Mouse (Mus musculus): Measurements from ENCODE around the gene Gm20388. TPM values are rescaled to one million over a fixed set of nuclear protein-coding genes. Genes with fewer than 3 reads are reported as not detected.
A peak's percentile ranks its signal among the peaks of the same experiment; 100 is the strongest.

Gene Gm20388
- polyA plus RNA-seq, 1 experiment from 2014 or later, result 7.4 TPM

DNA sequence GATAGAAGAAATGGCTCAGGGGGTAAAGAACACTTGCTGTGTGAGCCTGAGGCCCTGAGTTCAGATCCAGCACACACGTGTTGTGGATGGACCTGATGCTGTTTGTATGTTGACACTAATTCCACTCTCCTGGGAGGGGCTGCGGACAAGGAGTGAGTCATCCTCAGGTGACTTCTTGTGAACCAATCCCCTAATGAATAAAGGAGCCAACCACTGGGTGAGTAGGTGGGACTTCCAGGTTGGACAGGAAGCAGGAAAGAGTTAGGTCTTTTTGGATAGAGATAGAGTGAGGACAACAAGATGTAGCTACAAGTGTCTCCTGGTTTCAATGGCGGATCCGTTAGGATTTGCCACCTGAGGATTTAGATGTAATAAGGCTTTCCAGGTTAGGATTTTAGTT is 3938.7 kb downstream of the Gm20388 start:
- no peak for ATAC-seq (replicated peaks; ENCODE audit: low FRiP score)
- 85% methylated on average over 4 of the region's 4 CpGs for WGBS
- H3K4me3 ChIP-seq (replicated peaks), result no peak overlapping the region

DNA sequence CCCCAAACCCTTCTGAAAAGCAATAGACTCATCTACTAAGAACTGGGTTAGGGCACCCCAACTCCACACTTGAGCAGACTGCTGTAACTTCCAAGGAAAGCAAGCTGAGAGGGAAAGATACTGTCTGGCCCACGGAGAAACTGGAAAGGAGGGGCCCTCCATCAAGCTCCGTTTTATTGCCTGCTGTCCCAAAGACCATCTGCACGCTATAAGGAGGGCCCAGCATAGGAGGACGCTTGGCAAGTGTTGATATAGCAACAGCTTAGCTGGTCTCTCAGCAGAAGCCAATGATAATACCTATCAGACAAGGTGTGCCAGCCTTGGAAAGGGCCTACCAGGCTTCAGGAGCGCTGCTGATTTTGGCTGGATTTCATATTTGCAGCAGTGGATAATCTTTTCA is 3940.9 kb downstream of the Gm20388 start:
- H3K27me3 ChIP-seq, result no peaks in the 10 kb centered on the region
- no peak overlapping the region for H3K4me2 ChIP-seq
- H3K4me3 ChIP-seq (replicated peaks), result no peak overlapping the region
- H3K9ac ChIP-seq, result no peak overlapping the region
- ATAC-seq (replicated peaks; ENCODE audit: low FRiP score), result no peak
- H3K9me3 ChIP-seq (replicated peaks), result no peaks in the 10 kb centered on the region
- no peaks in the 10 kb centered on the region for H3K4me1 ChIP-seq
- H3K36me3 ChIP-seq, result no peaks in the 10 kb centered on the region
- 35% methylated on average over 5 of the region's 5 CpGs for WGBS
- H3K27ac ChIP-seq, result no peak overlapping the region

More for the DNA sequence above, 3938.7 kb downstream of the Gm20388 start:
- Histone ChIP-seq H3K9ac (no peak overlapping the region), H3K27ac (no peak overlapping the region), H3K9me3 (replicated peaks) (no peaks in the 10 kb centered on the region), H3K4me2 (no peak overlapping the region), H3K27me3 (no peaks in the 10 kb centered on the region), H3K4me1 (no peaks in the 10 kb centered on the region), H3K36me3 (no peaks in the 10 kb centered on the region)

DNA sequence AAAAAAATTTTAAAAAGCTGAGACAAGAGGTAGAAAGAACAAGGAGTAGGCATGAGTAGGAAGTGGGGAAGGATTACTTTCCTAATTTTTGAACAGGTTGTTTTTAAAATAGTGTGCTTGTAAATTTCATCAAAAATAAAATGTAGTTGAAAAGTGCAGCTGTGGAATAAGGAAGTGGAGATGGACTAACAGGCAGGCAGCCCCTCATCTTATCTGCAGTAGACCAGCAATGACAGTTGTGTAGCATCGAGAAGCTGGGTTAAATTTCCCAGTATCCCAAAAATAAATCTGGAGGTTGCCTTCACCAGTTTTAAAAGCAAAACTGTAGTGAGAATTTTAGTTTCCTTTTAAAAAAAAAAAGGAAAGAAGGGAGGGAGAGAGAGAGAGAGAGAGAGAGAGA is 3943.6 kb downstream of the Gm20388 start:
- no peaks in the 10 kb centered on the region for H3K9me3 ChIP-seq (replicated peaks)
- WGBS, result 89% methylated on average over 1 of the region's 1 CpGs
- H3K36me3 ChIP-seq, result no peaks in the 10 kb centered on the region
- no peak overlapping the region for H3K4me3 ChIP-seq (replicated peaks)
- H3K27ac ChIP-seq, result no peak overlapping the region
- H3K9ac ChIP-seq, result no peak overlapping the region
- H3K27me3 ChIP-seq, result peaks cover 9% of the 10 kb centered on the region; the same call in 1 of the 2 replicates
- ATAC-seq (replicated peaks; ENCODE audit: low FRiP score), result no peak
- no peak overlapping the region for H3K4me2 ChIP-seq
- peaks cover 11% of the 10 kb centered on the region for H3K4me1 ChIP-seq

DNA sequence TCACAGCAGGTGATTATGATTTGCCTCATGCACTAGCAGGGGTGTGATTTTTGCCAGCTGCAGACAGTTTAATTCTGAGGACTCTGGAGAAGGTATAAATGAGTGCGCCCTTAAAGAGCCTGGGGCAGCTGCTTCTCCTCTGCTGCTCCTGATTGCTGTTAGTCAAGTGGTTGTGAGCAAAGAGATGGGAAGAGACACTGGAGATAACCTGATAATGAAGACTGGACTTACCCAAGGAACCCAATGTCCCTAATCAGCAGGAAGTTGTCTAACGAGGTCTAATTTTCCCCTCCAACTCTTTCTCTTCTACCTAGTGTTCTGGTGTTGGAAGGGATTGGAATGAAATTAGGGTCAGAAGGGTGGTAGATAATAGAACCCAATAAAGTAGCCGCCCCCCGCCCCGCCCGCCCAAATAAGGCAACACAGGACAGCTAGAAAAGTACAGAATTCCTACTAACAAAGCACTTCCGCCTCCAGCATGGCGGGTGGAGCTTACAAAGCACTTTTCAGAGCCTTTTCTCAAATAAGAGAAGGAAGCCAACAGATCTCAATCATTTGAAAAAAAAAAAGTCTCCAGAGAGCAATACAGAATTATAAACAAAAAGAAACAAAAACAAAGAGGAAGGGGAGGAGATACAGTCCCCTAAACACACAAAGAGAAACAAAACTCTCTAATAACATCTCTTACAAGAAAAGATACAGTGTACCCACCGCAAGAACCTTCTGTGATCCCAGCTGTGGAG is 3944.3 kb downstream of the Gm20388 start:
- no peaks in the 10 kb centered on the region for H3K36me3 ChIP-seq
- no peak overlapping the region for H3K4me3 ChIP-seq (replicated peaks)
- H3K4me1 ChIP-seq, result peaks cover 12% of the 10 kb centered on the region
- peaks cover 11% of the 10 kb centered on the region; the same call in 1 of the 2 replicates for H3K27me3 ChIP-seq
- no peak overlapping the region for H3K4me2 ChIP-seq
- no peaks in the 10 kb centered on the region for H3K9me3 ChIP-seq (replicated peaks)
- H3K27ac ChIP-seq, result no peak overlapping the region
- no peak for ATAC-seq (replicated peaks; ENCODE audit: low FRiP score)
- H3K9ac ChIP-seq, result no peak overlapping the region
- 87% methylated on average over 9 of the region's 9 CpGs for WGBS

DNA sequence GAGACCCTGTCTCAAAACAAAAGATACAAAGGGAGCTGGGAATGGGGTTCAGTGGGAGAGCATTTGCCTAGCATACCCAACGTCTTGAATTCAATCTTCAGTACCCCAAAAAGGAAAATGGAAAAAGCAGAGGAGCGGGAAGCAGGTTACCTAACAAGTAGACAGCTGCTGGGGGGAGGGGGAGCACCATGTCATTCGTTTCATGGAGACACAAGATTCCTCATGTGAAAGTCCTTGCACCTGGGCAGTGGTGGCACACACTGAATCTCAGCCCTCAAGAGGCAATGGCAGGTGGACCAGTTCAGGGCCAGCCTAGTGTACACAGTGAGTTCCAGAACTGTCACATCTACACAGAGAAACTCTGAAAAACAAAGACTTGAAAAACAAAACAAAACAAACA is 3946.7 kb downstream of the Gm20388 start:
- peaks cover 33% of the 10 kb centered on the region for H3K27me3 ChIP-seq
- no peaks in the 10 kb centered on the region for H3K36me3 ChIP-seq
- H3K4me3 ChIP-seq (replicated peaks), result no peak overlapping the region
- WGBS, result 80% methylated on average over 3 of the region's 3 CpGs
- no peak overlapping the region for H3K4me2 ChIP-seq
- no peak overlapping the region for H3K9ac ChIP-seq
- H3K9me3 ChIP-seq (replicated peaks), result no peaks in the 10 kb centered on the region
- no peak for ATAC-seq (replicated peaks; ENCODE audit: low FRiP score)
- H3K4me1 ChIP-seq, result peaks cover 16% of the 10 kb centered on the region
- no peak overlapping the region for H3K27ac ChIP-seq

DNA sequence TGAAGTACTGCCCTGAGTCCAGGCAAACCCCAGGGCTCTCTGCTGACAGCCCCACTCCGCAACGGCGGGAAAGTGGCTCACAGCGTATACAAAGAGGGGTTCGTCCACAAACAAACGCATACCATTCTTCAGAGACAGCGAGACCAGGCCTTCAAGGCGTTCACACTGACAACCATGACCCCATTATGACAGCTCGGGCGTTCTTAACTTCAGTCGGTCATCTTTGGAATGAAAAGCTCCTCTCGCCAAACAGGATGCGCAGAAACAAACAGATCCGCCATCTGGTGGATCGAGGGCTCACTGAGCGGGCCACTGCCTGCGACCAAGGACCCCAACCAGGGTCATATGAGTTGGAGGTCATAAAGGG is 3947.9 kb downstream of the Gm20388 start:
- Histone ChIP-seq H3K9me3 (replicated peaks) (no peaks in the 10 kb centered on the region), H3K4me2 (peak overlapping the region; percentile 99), H3K4me1 (peaks cover 16% of the 10 kb centered on the region), H3K27ac (no peak overlapping the region), H3K9ac (peak overlapping the region; percentile 65), H3K27me3 (peaks cover 45% of the 10 kb centered on the region), H3K4me3 (replicated peaks) (peak overlapping the region; percentile 80), H3K36me3 (no peaks in the 10 kb centered on the region)
- peak; percentile 12; the same call in 1 of the 2 replicates for ATAC-seq (replicated peaks; ENCODE audit: low FRiP score)
- 0% methylated on average over 17 of the region's 17 CpGs for WGBS

DNA sequence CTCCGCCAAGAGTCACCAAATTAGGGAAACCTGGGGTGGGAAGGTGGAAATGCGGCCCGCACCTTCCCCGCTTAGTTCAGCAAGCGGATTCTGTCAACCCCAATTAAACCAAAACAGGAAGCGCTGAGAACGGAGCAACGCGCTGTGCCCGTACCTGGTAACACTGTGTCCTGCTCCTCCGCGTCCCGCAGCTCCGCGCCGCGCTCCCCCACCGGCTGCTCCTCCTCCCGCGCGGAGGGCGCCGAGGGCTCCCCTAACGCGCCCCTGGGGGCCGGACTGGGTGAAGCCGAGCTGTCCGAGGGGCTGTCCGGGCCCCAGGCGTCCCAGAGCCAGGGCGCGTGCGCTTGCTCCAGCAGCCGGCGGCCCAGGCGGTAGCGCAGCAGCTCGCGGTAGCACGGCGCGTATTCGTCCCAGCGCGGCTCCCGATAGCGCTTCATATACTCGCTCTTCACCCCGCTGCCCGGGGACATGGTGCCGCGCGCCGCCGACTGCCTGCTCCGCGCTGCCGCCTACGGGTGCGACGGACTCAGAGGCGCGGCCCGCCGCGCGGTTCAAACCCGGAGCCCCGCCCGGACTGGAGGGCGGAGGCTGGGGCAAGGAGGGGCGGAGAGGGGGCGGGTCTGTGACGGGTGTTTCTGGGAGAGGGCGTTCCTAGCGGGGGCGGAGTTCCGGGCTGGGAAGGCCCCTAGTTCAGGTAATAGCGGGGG is 3948.5 kb downstream of the Gm20388 start:
- peak overlapping the region; percentile 80 for H3K4me3 ChIP-seq (replicated peaks)
- H3K9me3 ChIP-seq (replicated peaks), result no peaks in the 10 kb centered on the region
- H3K27ac ChIP-seq, result no peak overlapping the region
- ATAC-seq (replicated peaks; ENCODE audit: low FRiP score), result peak; percentile 96
- peaks cover 16% of the 10 kb centered on the region for H3K4me1 ChIP-seq
- H3K36me3 ChIP-seq, result no peaks in the 10 kb centered on the region
- H3K27me3 ChIP-seq, result peaks cover 49% of the 10 kb centered on the region
- H3K4me2 ChIP-seq, result peak overlapping the region; percentile 99
- H3K9ac ChIP-seq, result peak overlapping the region; percentile 65
- under 1% methylated on average over 77 of the region's 79 CpGs for WGBS

DNA sequence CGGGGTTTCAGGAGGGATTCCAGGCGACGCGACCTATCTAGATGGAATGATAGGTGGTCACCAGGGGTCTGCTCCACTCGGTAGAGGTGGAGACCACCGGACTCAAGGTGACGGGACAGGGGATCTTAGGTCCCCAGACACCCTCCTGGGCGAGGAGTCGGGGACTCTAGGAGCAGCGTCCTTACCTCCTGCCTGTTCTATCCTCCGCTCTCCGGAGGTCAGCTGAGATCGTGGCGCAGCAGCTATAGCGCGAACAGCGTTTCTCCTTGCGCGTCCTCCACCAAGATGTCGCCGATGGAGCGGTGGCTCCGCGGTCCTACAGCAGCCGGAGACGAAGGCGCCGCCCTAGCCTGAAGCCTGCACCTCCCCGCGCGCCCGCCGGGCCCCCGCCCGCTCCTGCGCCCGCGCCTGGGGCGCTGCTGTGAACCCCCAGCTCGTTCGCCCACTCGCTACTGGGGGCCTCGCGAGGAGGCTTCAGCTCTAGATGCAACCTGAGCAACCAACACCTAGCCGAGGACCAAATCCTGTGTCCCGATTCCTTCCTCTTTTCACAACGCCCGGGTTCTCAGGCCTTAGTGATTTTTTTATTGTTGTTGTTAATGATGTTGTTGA is 3949.1 kb downstream of the Gm20388 start, which contains the start of gene Ccsap:
Gene Ccsap (minus strand): TSS at position 562 of the 612 bp plus-strand sequence.
- H3K27me3 ChIP-seq, result peaks cover 55% of the 10 kb centered on the region
- peak within 1 kb of the TSS; percentile 65 for H3K9ac ChIP-seq
- H3K4me2 ChIP-seq, result peak within 1 kb of the TSS; percentile 99
- H3K4me3 ChIP-seq (replicated peaks), result peak within 1 kb of the TSS; percentile 80
- H3K36me3 ChIP-seq, result no peaks in the 10 kb centered on the region
- no peak; the same call in none of the 2 replicates for ATAC-seq (replicated peaks; ENCODE audit: low FRiP score)
- no peak within 1 kb of the TSS for H3K27ac ChIP-seq
- under 1% methylated on average over 44 of the region's 48 CpGs for WGBS
- no peaks in the 10 kb centered on the region for H3K9me3 ChIP-seq (replicated peaks)
- H3K4me1 ChIP-seq, result peaks cover 16% of the 10 kb centered on the region

DNA sequence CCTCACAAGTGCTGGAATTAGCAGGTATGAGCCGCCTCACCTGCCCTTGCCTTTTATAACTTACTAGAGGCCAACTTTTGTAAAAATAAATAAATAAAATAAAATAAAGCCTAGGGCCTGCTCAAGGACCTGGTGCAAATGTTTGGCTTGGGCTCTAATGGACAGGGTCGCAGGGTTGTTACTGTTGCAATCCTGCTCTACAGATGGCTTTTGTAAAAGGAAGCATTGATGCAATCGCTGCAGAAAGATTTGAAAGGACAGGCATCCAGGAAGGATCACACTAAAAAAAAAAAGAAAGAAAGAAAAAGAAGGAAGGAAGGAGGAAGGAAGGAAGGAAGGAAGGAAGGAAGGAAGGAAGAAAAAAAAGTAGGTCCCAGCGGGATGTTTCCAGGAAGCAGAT is 3949.7 kb downstream of the Gm20388 start:
- 77% methylated on average over 4 of the region's 4 CpGs for WGBS
- peaks cover 16% of the 10 kb centered on the region for H3K4me1 ChIP-seq
- H3K27me3 ChIP-seq, result peaks cover 58% of the 10 kb centered on the region
- H3K4me2 ChIP-seq, result peak overlapping the region; percentile 99
- H3K9ac ChIP-seq, result no peak overlapping the region
- H3K4me3 ChIP-seq (replicated peaks), result peak overlapping the region; percentile 80
- no peaks in the 10 kb centered on the region for H3K9me3 ChIP-seq (replicated peaks)
- H3K36me3 ChIP-seq, result no peaks in the 10 kb centered on the region
- no peak for ATAC-seq (replicated peaks; ENCODE audit: low FRiP score)
- no peak overlapping the region for H3K27ac ChIP-seq

DNA sequence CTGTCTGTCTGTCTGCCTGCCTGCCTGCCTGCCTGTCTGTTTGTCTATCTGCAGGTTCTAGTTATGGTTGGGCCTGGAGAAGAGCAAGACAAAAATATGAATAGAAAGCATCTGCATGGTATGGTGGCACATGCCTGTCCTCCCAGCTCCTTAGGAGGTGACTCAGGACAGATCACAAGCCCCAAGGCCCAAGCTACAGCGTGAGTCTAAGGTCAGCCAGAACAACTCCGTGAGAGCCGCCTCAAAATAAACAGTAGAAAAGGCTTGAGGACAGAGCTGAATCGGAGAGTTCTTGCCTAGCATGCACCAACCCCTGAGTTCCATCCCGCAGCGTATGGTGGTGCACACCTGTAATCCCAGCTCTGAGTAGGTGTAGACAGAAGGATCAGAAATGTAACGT is 3955.1 kb downstream of the Gm20388 start:
- Histone ChIP-seq H3K9ac (no peak overlapping the region), H3K4me2 (no peak overlapping the region), H3K9me3 (replicated peaks) (no peaks in the 10 kb centered on the region), H3K4me3 (replicated peaks) (no peak overlapping the region), H3K4me1 (no peaks in the 10 kb centered on the region), H3K36me3 (no peaks in the 10 kb centered on the region), H3K27ac (no peak overlapping the region), H3K27me3 (peaks cover 45% of the 10 kb centered on the region)
- 76% methylated on average over 7 of the region's 7 CpGs for WGBS
- no peak for ATAC-seq (replicated peaks; ENCODE audit: low FRiP score)

DNA sequence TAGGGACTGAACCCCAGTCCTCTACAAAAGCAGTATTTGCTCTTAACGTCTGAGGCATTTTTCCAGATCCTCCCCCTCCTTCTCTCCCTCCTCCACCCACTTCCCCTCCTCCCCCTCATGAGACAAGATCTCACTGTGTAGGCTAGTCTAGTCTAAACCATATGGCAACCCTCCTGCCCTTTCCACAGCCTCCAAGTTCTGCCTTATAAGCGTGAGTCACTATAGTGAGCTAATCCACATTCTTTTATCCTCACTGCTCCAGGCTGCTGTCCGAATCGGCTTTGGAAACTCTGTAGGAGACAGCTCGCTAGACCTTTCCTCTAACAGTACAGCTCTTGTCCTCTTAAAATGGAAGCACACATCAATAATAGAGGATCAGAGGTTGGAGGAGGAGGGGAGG is 3956.3 kb downstream of the Gm20388 start:
- Histone ChIP-seq H3K9ac (no peak overlapping the region), H3K27ac (no peak overlapping the region), H3K9me3 (replicated peaks) (no peaks in the 10 kb centered on the region), H3K4me3 (replicated peaks) (no peak overlapping the region), H3K36me3 (no peaks in the 10 kb centered on the region), H3K4me2 (no peak overlapping the region), H3K4me1 (no peaks in the 10 kb centered on the region), H3K27me3 (peaks cover 36% of the 10 kb centered on the region)
- no peak for ATAC-seq (replicated peaks; ENCODE audit: low FRiP score)
- 47% methylated on average over 5 of the region's 5 CpGs for WGBS

DNA sequence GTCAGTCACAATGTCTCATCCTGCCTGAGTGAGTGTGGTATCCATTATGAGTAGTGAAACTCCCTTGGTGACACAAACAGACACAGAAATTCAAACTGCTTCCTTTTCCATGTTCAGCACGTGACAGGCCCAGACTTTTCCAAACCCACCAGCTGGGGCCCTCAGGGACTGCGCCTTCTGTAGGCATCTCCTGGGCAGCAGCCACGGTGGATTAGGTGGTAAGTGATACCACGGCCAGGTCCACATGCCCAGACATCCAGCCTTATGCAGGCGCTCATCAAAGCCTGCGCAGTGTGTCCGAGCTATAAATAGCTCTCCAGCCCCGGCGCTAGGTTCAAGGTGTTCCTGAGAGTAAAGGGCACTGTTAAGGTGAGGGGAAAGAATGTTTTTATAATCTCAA is 3961.4 kb downstream of the Gm20388 start:
- 74% methylated on average over 9 of the region's 9 CpGs for WGBS
- H3K9me3 ChIP-seq (replicated peaks), result no peaks in the 10 kb centered on the region
- no peak overlapping the region for H3K4me3 ChIP-seq (replicated peaks)
- no peak for ATAC-seq (replicated peaks; ENCODE audit: low FRiP score)
- no peak overlapping the region for H3K27ac ChIP-seq
- H3K4me2 ChIP-seq, result no peak overlapping the region
- no peak overlapping the region for H3K9ac ChIP-seq
- no peaks in the 10 kb centered on the region for H3K27me3 ChIP-seq
- no peaks in the 10 kb centered on the region for H3K4me1 ChIP-seq
- no peaks in the 10 kb centered on the region for H3K36me3 ChIP-seq
